Mouse (Mus musculus) adrenal gland, postnatal 14 days (tissue): Measurements from ENCODE around the gene 4930516K23Rik. TPM values are rescaled to one million over a fixed set of nuclear protein-coding genes. Genes with fewer than 3 reads are reported as not detected.

ENCODE experiments used
- DNase-seq: peaks from one replicate; pipeline ENCODE4 v3.0.0; 2021; ENCODE audit warnings: mixed read lengths
- long read RNA-seq, 2 experiments: library from polyadenylated mRNA; stranded (forward); transcript quantifications; one replicate each; pipeline ENCODE4 v2.0.0; 2021
- total RNA-seq: library from RNA; stranded (reverse); gene quantifications from 2 replicates; pipeline ENCODE4 v1.2.3, GENCODE M21; 2021

Gene 4930516K23Rik
- total RNA-seq = not detected in 2 replicates
- long read RNA-seq, experiment 1 = 0 reads
- long read RNA-seq, experiment 2 = 0 reads

GRCm38 (mm10) chr7:104061345-104061744 is at the start of gene 4930516K23Rik:
Gene 4930516K23Rik, minus strand, starts transcription at chr7:104061445.
- DNase-seq = no peak

GRCm38 (mm10) chr7:104104757-104104972 is 43.4 kb upstream of the 4930516K23Rik start, which contains the start of gene Olfr646:
Gene Olfr646, plus strand, starts transcription at chr7:104104873.
- DNase-seq = no peak

GRCm38 (mm10) chr7:104103913-104104756 is 42.9 kb upstream of the 4930516K23Rik start:
- DNase-seq = no peak

GRCm38 (mm10) chr7:104085365-104085764 is 24.1 kb upstream of the 4930516K23Rik start, which contains the start of gene Olfr645:
Gene Olfr645, minus strand, starts transcription at chr7:104085465.
- no peak for DNase-seq

GRCm38 (mm10) chr7:104071769-104072168 is 10.5 kb upstream of the 4930516K23Rik start, which contains the start of gene Olfr644:
Gene Olfr644, minus strand, starts transcription at chr7:104071869.
- DNase-seq = no peak

GRCm38 (mm10) chr7:104059215-104059614 is 2.0 kb downstream of the 4930516K23Rik start:
- no peak for DNase-seq

- no peak for DNase-seq
These were observed 8.7 kb downstream of the 4930516K23Rik start, which contains the start of gene Olfr642 for GRCm38 (mm10) chr7:104052566-104052965. Gene Olfr642, minus strand, starts transcription at chr7:104052666.

GRCm38 (mm10) chr7:104050745-104051144 is 10.5 kb downstream of the 4930516K23Rik start:
- DNase-seq = no peak

- DNase-seq = no peak
These were observed 26.1 kb downstream of the 4930516K23Rik start, which contains the start of gene Olfr641 for GRCm38 (mm10) chr7:104035145-104035544. Gene Olfr641, plus strand, starts transcription at chr7:104035445.

- DNase-seq = no peak
These were observed 34.3 kb downstream of the 4930516K23Rik start for GRCm38 (mm10) chr7:104026978-104027377.

- DNase-seq = no peak
These were observed 35.8 kb downstream of the 4930516K23Rik start, which contains the start of gene Olfr640 for GRCm38 (mm10) chr7:104025473-104025872. Gene Olfr640, minus strand, starts transcription at chr7:104025573.

- DNase-seq = no peak
These were observed 39.6 kb downstream of the 4930516K23Rik start for GRCm38 (mm10) chr7:104021651-104022050.

GRCm38 (mm10) chr7:104018953-104019352 is 42.3 kb downstream of the 4930516K23Rik start:
- no peak for DNase-seq

- no peak for DNase-seq
These were observed 44.0 kb downstream of the 4930516K23Rik start, which contains the start of gene Olfr639 for GRCm38 (mm10) chr7:104017203-104017602. Gene Olfr639, minus strand, starts transcription at chr7:104017303.

Other genes with a start within 250 kb of the 4930516K23Rik start
- gene Hbb-bt, start 247.4 kb downstream of the 4930516K23Rik start, total RNA-seq = 1,182 and 1,430 TPM in 2 replicates
- 8,688 and 11,965 TPM in 2 replicates for gene Hbb-bs, start 233.3 kb downstream of the 4930516K23Rik start, total RNA-seq
- gene Hbb-bh2, start 220.9 kb downstream of the 4930516K23Rik start, total RNA-seq = not detected in 2 replicates
- gene Hbb-bh1, start 218.3 kb downstream of the 4930516K23Rik start, total RNA-seq = not detected in 2 replicates
- not detected in 2 replicates for gene Hbb-y, start 208.2 kb downstream of the 4930516K23Rik start, total RNA-seq
- not detected in 2 replicates for gene Olfr66, start 175.2 kb downstream of the 4930516K23Rik start, total RNA-seq
- not detected in 2 replicates for gene Olfr64, start 167.0 kb downstream of the 4930516K23Rik start, total RNA-seq
- not detected in 2 replicates for gene Olfr65, start 158.0 kb downstream of the 4930516K23Rik start, total RNA-seq
- gene Olfr631, start 132.6 kb downstream of the 4930516K23Rik start, total RNA-seq = not detected in 2 replicates
- gene Olfr632, start 127.1 kb downstream of the 4930516K23Rik start, total RNA-seq = not detected in 2 replicates
- not detected in 2 replicates for gene Olfr633, start 117.0 kb downstream of the 4930516K23Rik start, total RNA-seq
- not detected in 2 replicates for gene Olfr635, start 90.3 kb downstream of the 4930516K23Rik start, total RNA-seq
- not detected in 2 replicates for gene Olfr638, start 62.7 kb downstream of the 4930516K23Rik start, total RNA-seq
- gene Olfr639, start 44.1 kb downstream of the 4930516K23Rik start, total RNA-seq = not detected in 2 replicates
- not detected in 2 replicates for gene Olfr640, start 35.9 kb downstream of the 4930516K23Rik start, total RNA-seq
- not detected in 2 replicates for gene Olfr641, start 26.0 kb downstream of the 4930516K23Rik start, total RNA-seq
- gene Olfr642, start 8.8 kb downstream of the 4930516K23Rik start, total RNA-seq = not detected in 2 replicates
- gene Olfr644, start 10.4 kb upstream of the 4930516K23Rik start, total RNA-seq = not detected in 2 replicates
- not detected in 2 replicates for gene Olfr645, start 24.0 kb upstream of the 4930516K23Rik start, total RNA-seq
- not detected in 2 replicates for gene Olfr646, start 43.4 kb upstream of the 4930516K23Rik start, total RNA-seq
- not detected in 2 replicates for gene Ubqln5, start 68.4 kb upstream of the 4930516K23Rik start, total RNA-seq
- not detected in 2 replicates for gene Olfr643, start 76.0 kb upstream of the 4930516K23Rik start, total RNA-seq
- gene Ubqln3, start 81.8 kb upstream of the 4930516K23Rik start, total RNA-seq = not detected in 2 replicates
- not detected in 2 replicates for gene Ubqlnl, start 89.1 kb upstream of the 4930516K23Rik start, total RNA-seq
- not detected in 2 replicates for gene Olfm5, start 103.4 kb upstream of the 4930516K23Rik start, total RNA-seq
- gene Olfr648, start 121.9 kb upstream of the 4930516K23Rik start, total RNA-seq = not detected in 2 replicates
- gene Olfr649, start 134.5 kb upstream of the 4930516K23Rik start, total RNA-seq = not detected in 2 replicates
- gene Trim6, start 157.3 kb upstream of the 4930516K23Rik start, total RNA-seq = 0.30 and 0.74 TPM in 2 replicates
- gene Trim34a, start 183.0 kb upstream of the 4930516K23Rik start, total RNA-seq = 5.9 and 7.7 TPM in 2 replicates
- 3.0 and 6.9 TPM in 2 replicates for gene Trim5, start 226.6 kb upstream of the 4930516K23Rik start, total RNA-seq